Mouse (Mus musculus) midbrain, embryonic 15.5 days (tissue): ENCODE measurements at regions not wholly inside any gene's neighbourhood (a gene's known extent, or its start where the extent isn't known, plus 50 kb on each side); places are given as distances from the start of the nearest gene placed in this dataset.
A peak's percentile ranks its signal among the peaks of the same experiment; 100 is the strongest.
"Not testable (repeated sequence)": the region's sequence is repeated elsewhere in the genome, so short reads cannot be mapped to it uniquely, and the experiment has no call there.

Experiments
- ATAC-seq: fragments of 200-750 bp; cut with Nextera tagmentation; replicated peaks from 2 replicates; pipeline ENCODE4 v1.8.0; 2017; ENCODE audit warnings: moderate TSS enrichment
- H3K27ac ChIP-seq: fragments of 300-500 bp; sonication (generic); 2 replicates; pipeline ENCODE4 v1.5.1; 2015; ENCODE audit warnings: mild to moderate bottlenecking, inconsistent platforms
- H3K27me3 ChIP-seq: fragments of 300-500 bp; sonication (generic); replicated peaks from 2 replicates; pipeline ENCODE4 v1.6.1; 2015; ENCODE audit warnings: inconsistent platforms
- H3K36me3 ChIP-seq: fragments of 300-500 bp; sonication (generic); replicated peaks from 2 replicates; pipeline ENCODE4 v1.6.1; 2015; ENCODE audit warnings: inconsistent platforms
- H3K4me1 ChIP-seq: fragments of 300-500 bp; sonication (generic); 2 replicates; pipeline ENCODE4 v1.6.1; 2015; ENCODE audit warnings: inconsistent platforms
- H3K4me2 ChIP-seq: fragments of 300-500 bp; sonication (generic); 2 replicates; pipeline ENCODE4 v1.6.1; 2015; ENCODE audit warnings: inconsistent platforms, mild to moderate bottlenecking, moderate library complexity
- H3K4me3 ChIP-seq: fragments of 300-500 bp; sonication (generic); 2 replicates; pipeline ENCODE4 v1.5.1; 2015; ENCODE audit warnings: mild to moderate bottlenecking, inconsistent platforms
- H3K9ac ChIP-seq: fragments of 300-500 bp; sonication (generic); 2 replicates; pipeline ENCODE4 v1.6.1; 2015; ENCODE audit warnings: mild to moderate bottlenecking, inconsistent platforms
- H3K9me3 ChIP-seq: fragments of 300-500 bp; sonication (generic); 2 replicates; pipeline ENCODE4 v1.6.1; 2016; ENCODE audit warnings: inconsistent platforms
- WGBS: fragments of 180-500 bp; shearing (Covaris S2); methylation state at CpG from one replicate; pipeline ENCODE4 v1.1.7; 2015; ENCODE audit warnings: mixed read lengths; 5-methylcytosine and 5-hydroxymethylcytosine counted together

DNA sequence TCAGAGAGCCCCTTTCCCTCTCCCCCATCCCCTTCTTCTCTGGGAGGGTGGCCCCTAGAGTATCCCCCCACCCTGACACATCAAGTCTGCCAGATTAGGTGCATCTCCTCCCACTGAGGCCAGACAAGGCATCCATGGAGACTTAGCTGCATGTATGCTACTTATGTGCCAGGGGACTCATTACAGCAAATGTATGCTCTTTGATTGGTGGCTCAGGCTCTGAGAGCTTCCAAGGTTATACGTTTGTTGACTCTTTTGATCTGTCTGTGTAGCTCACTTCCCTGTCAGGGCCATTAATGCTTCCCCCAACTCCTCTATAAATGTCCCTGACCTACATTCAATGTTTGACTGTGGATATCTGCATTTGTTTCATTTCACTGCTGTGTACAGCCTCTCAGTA, 293.6 kb downstream of the Atxn7l3b start:
- Histone ChIP-seq H3K36me3 (no peaks in the 10 kb centered on the region), H3K4me2 (no peak overlapping the region), H3K27me3 (no peaks in the 10 kb centered on the region), H3K9ac (no peak overlapping the region), H3K4me3 (no peak overlapping the region), H3K9me3 (no peaks in the 10 kb centered on the region), H3K27ac (no peak overlapping the region), H3K4me1 (no peaks in the 10 kb centered on the region)
- 52% methylated on average over 1 of the region's 1 CpGs for WGBS
- ATAC-seq: peak; percentile 63

DNA sequence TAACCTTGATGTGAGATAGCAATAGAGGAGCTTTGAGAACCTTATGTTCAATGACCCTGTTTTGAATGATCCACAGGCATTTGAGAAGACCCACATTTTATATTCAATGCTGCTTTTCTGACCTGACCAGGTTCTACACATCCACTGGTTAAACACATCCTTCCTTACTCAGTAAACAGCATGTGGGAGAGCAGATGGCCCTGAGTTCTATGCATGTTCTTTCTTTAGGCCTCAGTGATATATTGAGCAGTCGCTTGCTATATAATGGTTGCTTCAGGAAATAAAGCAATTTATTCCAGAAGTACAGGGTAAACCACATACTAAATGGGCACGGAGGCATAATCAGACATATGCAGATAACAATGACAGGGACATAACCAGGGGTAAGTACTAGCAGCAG, 292.2 kb downstream of the Atxn7l3b start:
- no peak for ATAC-seq
- WGBS: 93% methylated on average over 2 of the region's 2 CpGs
- Histone ChIP-seq H3K9me3 (no peaks in the 10 kb centered on the region), H3K27me3 (no peaks in the 10 kb centered on the region), H3K4me2 (no peak overlapping the region), H3K9ac (no peak overlapping the region), H3K4me1 (no peaks in the 10 kb centered on the region), H3K27ac (no peak overlapping the region), H3K4me3 (no peak overlapping the region), H3K36me3 (no peaks in the 10 kb centered on the region)

DNA sequence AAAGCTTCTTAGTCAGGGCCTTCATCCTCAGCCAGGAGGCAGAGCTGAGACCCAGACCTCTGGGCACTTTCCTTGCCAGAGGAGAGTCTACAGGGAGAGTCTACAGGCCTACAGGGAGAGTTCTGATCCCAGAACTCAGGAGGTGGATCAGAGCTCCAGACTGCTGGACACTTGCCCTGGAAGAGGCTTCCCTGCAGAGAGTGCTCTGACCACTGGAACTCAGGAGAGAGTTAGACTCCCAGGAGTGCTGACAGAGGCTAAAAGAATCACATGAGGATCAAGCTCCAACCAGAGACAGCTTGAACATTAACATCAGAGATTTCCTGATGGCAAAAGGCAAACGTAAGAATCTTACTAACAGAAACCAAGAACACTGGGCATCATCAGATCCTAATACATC, 288.2 kb downstream of the Atxn7l3b start:
- not testable (repeated sequence) for ATAC-seq, H3K27ac ChIP-seq, H3K36me3 ChIP-seq, H3K27me3 ChIP-seq, H3K4me3 ChIP-seq, H3K4me1 ChIP-seq, H3K9ac ChIP-seq, H3K9me3 ChIP-seq, H3K4me2 ChIP-seq
- WGBS: 93% methylated on average over 1 of the region's 1 CpGs

- H3K27ac ChIP-seq: no peak overlapping the region
- H3K27me3 ChIP-seq: no peaks in the 10 kb centered on the region
- no peak overlapping the region for H3K9ac ChIP-seq
- H3K4me1 ChIP-seq: no peaks in the 10 kb centered on the region
- H3K4me3 ChIP-seq: no peak overlapping the region
- no peaks in the 10 kb centered on the region for H3K36me3 ChIP-seq
- no peak overlapping the region for H3K4me2 ChIP-seq
- ATAC-seq: no peak
- WGBS: 88% methylated on average over 3 of the region's 3 CpGs
- no peaks in the 10 kb centered on the region for H3K9me3 ChIP-seq
Observed at GRCm38 (mm10) chr10:112648986-112649385, 279.8 kb downstream of the Atxn7l3b start.
